Mouse (Mus musculus): ENCODE results near the gene Gm2431.

Gm2431 gene

DNA sequence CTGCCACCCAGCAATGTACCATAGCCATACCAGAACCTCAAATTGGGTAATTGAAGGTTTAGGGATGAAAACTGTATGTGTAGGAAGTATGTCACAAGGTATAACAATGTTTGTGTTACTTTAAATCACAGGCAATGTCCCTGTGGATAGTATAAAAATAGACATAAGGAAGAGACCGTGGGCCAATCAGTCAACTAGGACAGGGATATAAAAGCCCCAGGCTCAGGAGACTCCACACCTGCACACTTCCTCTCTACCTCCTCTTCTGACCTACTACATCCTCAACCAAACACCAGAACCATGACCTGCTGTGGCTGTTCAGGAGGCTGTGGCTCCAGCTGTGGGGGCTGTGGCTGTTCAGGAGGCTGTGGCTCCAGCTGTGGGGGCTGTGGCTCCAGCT lies 46.6 kb downstream of the Gm2431 start, which contains the start of gene Gm7579:
Gene Gm7579 (plus strand): TSS at position 301 of the 400 bp plus-strand sequence.
- no peak for DNase-seq (ENCODE audit: low read depth, low spot score)
